Mouse (Mus musculus) megakaryocyte-erythroid progenitor cell, adult 5 weeks (primary cell): Measurements from ENCODE around the gene 1500015O10Rik. TPM values are rescaled to one million over a fixed set of nuclear protein-coding genes. Genes with fewer than 3 reads are reported as not detected.

Experiments used
- polyA plus RNA-seq: library from polyadenylated mRNA; stranded (reverse); fragments of >175 nt; gene quantifications from 2 replicates; pipeline ENCODE4 v1.2.3, GENCODE M21; 2012

Gene 1500015O10Rik
- not detected in 2 replicates for polyA plus RNA-seq

DNA sequence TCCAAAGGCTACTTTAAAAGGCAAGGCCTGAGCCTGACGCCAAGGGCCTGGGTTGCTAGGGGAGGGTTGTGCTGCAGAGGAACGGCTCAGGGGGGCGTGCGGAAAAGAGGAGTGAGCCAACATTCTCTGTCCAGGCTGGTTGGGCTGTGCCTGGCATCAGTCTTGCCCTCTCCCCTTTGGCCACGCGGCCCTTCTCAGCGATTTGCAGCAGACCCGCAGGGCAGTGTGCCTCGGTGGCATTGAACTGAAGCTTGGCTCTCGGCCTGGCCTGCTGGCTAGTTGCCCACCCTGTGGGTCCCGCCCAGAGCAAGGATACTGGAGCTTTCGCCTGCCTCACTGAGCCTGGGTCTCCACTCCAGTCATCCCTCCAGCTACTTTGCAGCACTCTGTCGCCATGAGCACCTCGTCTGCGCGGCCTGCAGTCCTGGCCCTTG, at the start of gene 1500015O10Rik:
1500015O10Rik (plus strand) TSS at position 112 of the 434 bp plus-strand sequence.

Other genes starting within 250 kb of the 1500015O10Rik start
- gene Uxs1, start 97.2 kb downstream of the 1500015O10Rik start, polyA plus RNA-seq = 15.5 and 18.3 TPM in 2 replicates
- 7.1 and 9.6 TPM in 2 replicates for gene Tpp2, start 203.0 kb downstream of the 1500015O10Rik start, polyA plus RNA-seq